Mouse (Mus musculus): ENCODE measurements around the gene Fgf23.

The Fgf23 gene

DNA sequence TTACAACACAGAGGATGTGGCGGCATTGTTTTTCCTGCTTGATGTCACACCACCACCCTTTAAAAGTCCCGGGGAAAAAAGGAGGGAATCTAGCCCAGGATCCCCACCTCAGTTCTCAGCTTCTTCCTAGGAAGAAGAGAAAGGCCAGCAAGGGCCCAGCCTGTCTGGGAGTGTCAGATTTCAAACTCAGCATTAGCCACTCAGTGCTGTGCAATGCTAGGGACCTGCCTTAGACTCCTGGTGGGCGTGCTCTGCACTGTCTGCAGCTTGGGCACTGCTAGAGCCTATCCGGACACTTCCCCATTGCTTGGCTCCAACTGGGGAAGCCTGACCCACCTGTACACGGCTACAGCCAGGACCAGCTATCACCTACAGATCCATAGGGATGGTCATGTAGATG lies at the start of gene Fgf23:
Gene Fgf23 (plus strand): TSS at position 86 of the 400 bp plus-strand sequence.
- peak; percentile 63 for DNase-seq (ENCODE audit: extremely low spot score)

DNA sequence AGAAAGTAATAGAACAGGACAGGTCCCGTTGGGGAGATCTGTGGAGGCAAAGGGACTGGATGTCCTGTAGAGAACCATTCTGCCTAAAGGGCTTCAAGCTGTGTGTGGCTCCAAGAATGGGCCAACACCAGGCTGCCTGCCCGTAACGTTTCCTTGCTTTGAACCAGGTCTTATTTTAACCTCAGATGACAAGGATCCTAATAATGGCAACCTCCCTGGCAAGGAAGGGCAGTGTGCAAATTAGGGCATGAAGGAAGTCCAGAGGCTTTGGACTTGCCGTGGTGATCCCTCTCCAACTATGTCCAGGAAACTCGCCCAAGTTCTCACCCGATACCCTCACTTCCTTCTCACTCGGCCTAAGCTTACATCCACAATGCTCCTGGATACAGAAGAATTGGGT lies 47.9 kb upstream of the Fgf23 start:
- no peak for DNase-seq (ENCODE audit: extremely low spot score)

DNA sequence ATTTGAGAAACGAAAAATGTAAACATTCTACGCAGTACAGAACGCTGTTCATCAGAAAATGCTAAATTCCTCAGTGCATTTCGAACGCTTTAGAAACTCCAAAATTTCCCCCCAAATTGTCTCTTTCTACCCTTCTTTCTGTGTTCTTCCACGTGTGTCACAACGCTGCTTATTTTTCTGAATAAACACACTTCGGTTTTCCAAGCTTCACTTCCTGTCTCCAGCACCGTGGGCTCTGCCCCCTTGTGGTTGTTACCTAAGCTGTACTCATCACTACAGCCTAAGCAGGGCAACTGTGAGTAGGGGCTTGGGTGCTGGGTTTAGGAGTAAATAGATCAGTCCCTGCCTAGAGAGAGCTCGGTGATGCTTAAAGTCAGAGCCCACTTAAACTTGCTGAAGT lies 37.9 kb upstream of the Fgf23 start:
- DNase-seq (ENCODE audit: extremely low spot score): peak; percentile 39

GRCm38 (mm10) chr6:127044909-127045308 lies 27.8 kb upstream of the Fgf23 start:
- DNase-seq (ENCODE audit: extremely low spot score): no peak

- no peak for DNase-seq (ENCODE audit: extremely low spot score)
These were observed 21.9 kb upstream of the Fgf23 start for GRCm38 (mm10) chr6:127050847-127051246.

DNA sequence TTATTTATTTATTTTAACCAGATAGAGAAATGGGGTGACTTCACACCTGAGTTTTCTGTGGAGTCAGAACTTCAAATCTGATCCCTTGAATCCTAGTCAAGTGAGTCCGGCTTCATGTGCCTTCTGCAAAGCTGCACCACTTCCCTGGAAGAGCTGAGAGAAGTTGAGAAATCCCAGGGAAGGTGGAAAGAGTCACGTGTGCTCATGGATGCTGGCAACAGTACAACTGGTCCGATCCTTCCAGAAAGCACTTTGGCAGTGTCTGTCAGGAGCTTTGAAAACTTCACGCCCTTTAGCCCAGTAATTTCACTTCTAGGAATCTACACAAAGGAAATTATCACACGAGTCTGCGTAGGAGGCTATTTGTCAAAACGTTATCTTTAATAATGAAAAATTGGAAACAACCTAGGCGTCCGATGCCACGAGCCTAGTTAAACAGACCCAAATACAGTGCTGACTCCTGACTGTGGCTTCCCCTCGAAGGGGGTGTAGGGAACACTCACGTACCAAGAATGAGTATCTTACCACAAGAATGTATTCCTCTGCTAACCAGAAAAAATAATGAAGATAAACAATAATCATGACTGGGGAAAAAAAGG lies 15.6 kb upstream of the Fgf23 start:
- no peak for DNase-seq (ENCODE audit: extremely low spot score)

DNA sequence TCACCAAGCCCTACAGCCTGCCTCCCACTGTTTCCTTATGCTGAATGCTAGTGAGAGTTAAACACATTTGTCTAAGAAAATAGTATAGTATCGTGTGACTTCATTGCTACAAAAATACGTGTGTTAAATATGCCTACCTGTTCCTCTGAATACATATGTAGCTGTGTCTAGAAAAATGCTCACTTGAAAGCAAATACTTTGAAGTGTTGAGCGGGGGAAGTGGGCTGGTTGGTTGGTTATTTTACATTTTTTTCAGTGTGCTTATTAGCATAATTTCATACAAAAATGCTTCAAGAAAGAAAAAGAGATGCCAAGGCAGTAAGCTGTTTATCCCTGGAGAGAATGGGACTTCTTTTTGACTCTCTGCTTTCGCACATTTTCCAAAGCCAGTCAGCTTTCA lies 12.7 kb upstream of the Fgf23 start:
- DNase-seq (ENCODE audit: extremely low spot score): no peak

- no peak for DNase-seq (ENCODE audit: extremely low spot score)
These were observed 8.8 kb upstream of the Fgf23 start for GRCm38 (mm10) chr6:127063915-127064314.

DNA sequence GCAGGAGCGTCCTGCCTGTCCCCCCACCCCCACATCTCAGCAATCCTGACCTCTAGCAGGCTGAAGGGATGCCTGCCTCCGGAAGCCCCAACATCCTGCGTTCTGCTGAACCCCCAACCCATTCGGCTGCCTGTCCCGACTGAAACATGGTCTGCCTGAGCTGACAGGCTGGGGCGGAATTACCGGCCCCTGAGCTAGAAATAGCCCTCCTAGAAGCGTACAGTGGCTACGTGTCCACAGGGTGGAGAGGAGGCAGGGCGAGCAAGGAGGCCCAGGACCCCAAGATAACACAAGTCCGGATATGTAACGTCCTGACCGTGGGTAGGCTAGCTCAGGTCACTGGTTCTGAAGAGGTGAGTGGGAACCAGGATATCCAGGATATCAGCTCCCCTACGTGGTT lies 7.9 kb upstream of the Fgf23 start:
- DNase-seq (ENCODE audit: extremely low spot score): peak; percentile 30

DNA sequence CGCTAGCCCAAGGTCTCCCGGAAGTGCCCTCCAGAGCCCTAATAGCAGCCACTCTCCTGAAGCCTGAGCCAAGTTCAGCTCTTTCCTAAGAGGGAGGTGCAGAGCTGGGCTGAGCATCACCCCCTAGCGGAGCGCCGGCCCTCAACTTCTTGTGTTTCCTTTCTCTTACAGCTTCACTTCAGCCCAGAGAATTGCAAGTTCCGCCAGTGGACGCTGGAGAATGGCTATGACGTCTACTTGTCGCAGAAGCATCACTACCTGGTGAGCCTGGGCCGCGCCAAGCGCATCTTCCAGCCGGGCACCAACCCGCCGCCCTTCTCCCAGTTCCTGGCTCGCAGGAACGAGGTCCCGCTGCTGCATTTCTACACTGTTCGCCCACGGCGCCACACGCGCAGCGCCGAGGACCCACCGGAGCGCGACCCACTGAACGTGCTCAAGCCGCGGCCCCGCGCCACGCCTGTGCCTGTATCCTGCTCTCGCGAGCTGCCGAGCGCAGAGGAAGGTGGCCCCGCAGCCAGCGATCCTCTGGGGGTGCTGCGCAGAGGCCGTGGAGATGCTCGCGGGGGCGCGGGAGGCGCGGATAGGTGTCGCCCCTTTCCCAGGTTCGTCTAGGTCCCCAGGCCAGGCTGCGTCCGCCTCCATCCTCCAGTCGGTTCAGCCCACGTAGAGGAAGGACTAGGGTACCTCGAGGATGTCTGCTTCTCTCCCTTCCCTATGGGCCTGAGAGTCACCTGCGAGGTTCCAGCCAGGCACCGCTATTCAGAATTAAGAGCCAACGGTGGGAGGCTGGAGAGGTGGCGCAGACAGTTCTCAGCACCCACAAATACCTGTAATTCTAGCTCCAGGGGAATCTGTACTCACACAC lies 7.4 kb downstream of the Fgf23 start:
- DNase-seq (ENCODE audit: extremely low spot score): peak; percentile 75

- no peak for DNase-seq (ENCODE audit: extremely low spot score)
These were observed 9.1 kb downstream of the Fgf23 start for GRCm38 (mm10) chr6:127081820-127082219.

DNA sequence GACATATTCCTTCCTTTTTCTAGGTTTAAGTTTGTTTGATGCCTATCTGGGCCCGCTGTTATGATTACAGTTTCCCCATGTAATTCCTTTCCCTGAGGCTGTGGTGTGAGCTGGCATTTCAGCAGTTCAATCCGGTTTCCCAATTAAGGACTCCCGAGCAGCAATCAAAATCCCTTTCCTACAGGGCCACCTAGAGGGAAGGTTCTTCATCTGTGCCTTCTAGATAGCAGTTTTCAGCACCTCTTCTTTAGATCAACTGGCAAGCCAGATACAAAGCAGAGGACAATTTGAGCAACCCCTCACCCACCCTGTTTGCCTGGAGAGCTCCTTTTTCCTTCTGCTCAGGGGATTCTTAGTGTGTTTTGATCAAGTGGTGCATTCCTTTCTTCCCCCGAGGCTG lies 14.0 kb downstream of the Fgf23 start:
- no peak for DNase-seq (ENCODE audit: extremely low spot score)

GRCm38 (mm10) chr6:127094565-127094964 lies 21.9 kb downstream of the Fgf23 start:
- no peak for DNase-seq (ENCODE audit: extremely low spot score)

DNA sequence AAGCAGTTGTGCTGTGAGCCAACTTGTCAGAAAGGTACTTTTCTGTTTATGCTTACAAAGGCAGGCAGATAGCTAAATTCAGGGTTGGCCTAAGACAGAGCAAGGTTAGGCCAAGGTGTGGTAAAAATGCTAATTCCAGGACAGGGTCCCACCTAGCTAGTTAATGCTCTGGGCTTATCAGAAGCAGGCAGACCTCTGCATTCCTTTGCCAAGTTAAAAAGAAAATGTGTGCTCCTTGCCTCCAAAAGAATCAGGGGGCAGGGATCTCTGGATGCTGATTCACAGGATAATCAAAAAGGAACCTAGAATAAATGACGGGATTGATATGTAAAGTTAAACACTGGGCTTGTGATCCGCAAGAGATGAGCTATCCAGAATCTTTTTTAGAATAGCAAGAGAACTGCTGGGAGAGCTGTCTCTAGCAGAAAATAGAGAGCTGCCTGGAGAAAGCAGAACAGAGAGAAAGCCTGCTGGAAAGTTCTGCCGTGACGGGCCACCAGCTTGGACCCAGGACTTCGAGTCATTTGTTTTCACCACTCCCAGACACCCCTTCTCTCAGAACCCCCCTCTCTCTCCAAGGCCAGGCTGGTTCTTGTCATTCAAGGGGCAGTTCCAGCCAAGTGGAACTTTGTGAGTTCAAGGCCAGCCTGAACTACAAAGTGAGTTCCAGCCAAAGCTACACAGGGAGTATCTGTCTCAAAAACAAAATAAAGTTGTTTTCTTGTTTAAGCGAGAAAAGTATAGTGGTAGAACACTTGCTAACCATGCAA lies 31.0 kb downstream of the Fgf23 start:
- no peak for DNase-seq (ENCODE audit: extremely low spot score)

DNA sequence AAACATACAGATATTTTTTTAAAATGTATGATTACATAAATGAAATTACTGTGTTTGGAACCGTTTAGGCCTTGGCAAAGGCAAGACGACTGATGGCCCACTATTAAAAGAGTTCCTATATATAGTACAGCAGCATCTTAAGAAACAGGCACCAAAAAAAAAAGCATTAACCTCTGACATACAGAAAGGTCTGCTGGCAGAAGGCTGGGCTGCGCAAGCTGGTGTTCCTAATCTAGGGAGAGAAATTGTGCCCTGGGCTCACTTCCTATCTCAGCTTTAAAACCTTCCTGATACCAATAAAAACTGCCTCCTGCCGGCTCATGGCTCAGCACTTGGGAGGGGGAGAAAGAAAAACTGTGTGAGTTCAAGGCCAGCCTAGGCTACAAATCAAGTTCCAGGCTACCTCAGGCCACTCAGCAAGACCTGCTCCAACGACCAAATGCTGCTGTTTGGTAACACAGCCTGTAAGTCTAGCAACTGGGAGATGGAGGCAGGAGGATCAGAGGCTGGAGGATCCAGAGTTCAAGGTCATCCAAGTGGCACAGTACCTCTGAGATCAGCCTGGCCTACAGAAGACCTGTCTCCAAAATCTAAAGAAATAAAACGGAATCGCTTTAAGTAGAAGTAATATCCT lies 31.8 kb downstream of the Fgf23 start:
- no peak for DNase-seq (ENCODE audit: extremely low spot score)

- DNase-seq (ENCODE audit: extremely low spot score): peak; percentile 47
These were observed 32.4 kb downstream of the Fgf23 start for GRCm38 (mm10) chr6:127105107-127105506.

DNA sequence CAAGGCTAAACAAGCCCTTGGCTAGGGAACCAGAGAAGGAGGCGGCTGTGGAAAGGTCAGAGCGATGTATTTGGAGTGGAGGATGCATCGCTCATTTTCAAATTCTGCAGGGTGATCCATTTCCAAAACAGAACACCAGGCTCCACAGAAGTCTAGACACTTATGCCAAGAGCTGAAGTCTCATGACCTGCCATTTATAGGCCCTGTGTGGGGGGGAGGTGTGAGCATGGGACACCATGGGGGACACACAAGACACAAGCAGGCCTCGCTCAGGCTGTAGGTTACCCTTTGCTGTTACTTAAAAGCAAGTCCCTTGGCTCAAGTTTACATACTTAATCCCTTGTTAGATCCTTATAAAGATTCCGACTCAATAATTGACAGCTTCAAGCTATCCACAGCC lies 33.5 kb downstream of the Fgf23 start:
- DNase-seq (ENCODE audit: extremely low spot score): no peak

GRCm38 (mm10) chr6:127106726-127107125 lies 34.0 kb downstream of the Fgf23 start:
- DNase-seq (ENCODE audit: extremely low spot score): no peak

GRCm38 (mm10) chr6:127107413-127107812 lies 34.7 kb downstream of the Fgf23 start:
- DNase-seq (ENCODE audit: extremely low spot score): no peak

- no peak for DNase-seq (ENCODE audit: extremely low spot score)
These were observed 35.8 kb downstream of the Fgf23 start for GRCm38 (mm10) chr6:127108368-127109060.

GRCm38 (mm10) chr6:127109402-127109930 lies 36.8 kb downstream of the Fgf23 start, which contains the start of gene Tigar:
TSS of gene Tigar (minus strand) at chr6:127109557.
- peak; percentile 89 for DNase-seq (ENCODE audit: extremely low spot score)
